Mouse (Mus musculus) embryonic fibroblast, embryonic 13.5 days (primary cell): ENCODE data around the gene AL607142.1. TPM values are rescaled to one million over a fixed set of nuclear protein-coding genes. Genes with fewer than 3 reads are reported as not detected.

Experiments
- H3K27ac ChIP-seq: 2 replicates; pipeline ENCODE4 v1.5.1; 2012; ENCODE audit warnings: low read length, control low read depth, inconsistent platforms; ENCODE audit not compliant: insufficient read depth
- H3K4me1 ChIP-seq: 2 replicates; pipeline ENCODE4 v1.6.1; 2011; ENCODE audit warnings: low read length; ENCODE audit not compliant: control insufficient read depth, insufficient read depth
- H3K4me3 ChIP-seq: 2 replicates; pipeline ENCODE4 v1.5.1; 2011; ENCODE audit warnings: mild to moderate bottlenecking, control low read depth, low read length; ENCODE audit not compliant: insufficient read depth
- CTCF ChIP-seq: IDR thresholded peaks from 2 replicates; pipeline ENCODE4 v1.5.1; 2011; ENCODE audit warnings: mild to moderate bottlenecking, control low read depth, low read length, moderate library complexity, borderline replicate concordance; ENCODE audit not compliant: insufficient read depth
- POLR2A ChIP-seq: IDR thresholded peaks from 2 replicates; pipeline ENCODE4 v1.6.1; 2011; ENCODE audit warnings: low read depth, mild to moderate bottlenecking, control low read depth, low read length, moderate library complexity
- polyA plus RNA-seq: library from polyadenylated mRNA; stranded (reverse); fragments of >200 nt; gene quantifications from 2 replicates; pipeline ENCODE4 v1.2.4, GENCODE M21; 2011; ENCODE audit warnings: low read depth; ENCODE audit not compliant: missing spikeins, insufficient read length

AL607142.1 gene
- polyA plus RNA-seq, 1 experiment, result not detected

DNA sequence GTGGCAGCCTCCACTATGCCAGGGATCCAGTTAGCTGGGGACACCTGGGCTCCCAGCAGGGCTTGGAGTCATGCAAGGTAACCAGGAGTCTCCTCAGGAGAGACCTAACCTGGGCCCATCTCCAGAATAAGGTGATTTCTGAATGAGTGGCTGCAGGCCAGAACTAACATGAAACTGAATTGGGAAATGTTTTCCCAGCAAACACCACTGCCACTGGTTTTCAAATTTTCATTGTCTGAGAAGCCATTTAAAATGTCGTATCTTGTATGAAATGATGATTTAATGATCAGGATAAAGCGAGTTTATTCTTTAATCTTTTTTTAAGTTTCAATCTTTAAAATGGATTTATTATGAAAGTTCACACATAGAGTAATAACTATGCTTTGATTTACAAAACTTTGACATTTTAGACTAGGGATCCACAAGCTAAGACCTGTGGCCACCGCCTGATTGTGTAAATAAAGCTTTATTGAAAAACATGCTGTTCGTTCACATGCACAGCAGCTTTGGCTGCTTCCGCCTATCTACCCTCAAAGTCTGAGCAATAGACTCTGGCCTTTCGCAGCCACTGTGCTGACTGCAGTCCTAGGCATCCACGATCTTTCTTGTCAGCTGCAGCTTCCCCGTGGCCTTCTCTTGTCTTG is 2.9 kb downstream of the AL607142.1 start:
- Histone ChIP-seq H3K27ac (no peak overlapping the region), H3K4me3 (no peak overlapping the region), H3K4me1 (peaks cover 6% of the 10 kb centered on the region)
- TF ChIP-seq POLR2A, result no peak
- no peak for TF ChIP-seq CTCF

- Histone ChIP-seq H3K27ac (no peak overlapping the region), H3K4me1 (peaks cover 6% of the 10 kb centered on the region), H3K4me3 (no peak overlapping the region)
- TF ChIP-seq POLR2A (no peak), CTCF (no peak)
These were observed 4.2 kb downstream of the AL607142.1 start for GRCm38 (mm10) chr4:120068883-120069581.

- Histone ChIP-seq H3K4me3 (no peak overlapping the region), H3K27ac (no peak overlapping the region), H3K4me1 (peaks cover 6% of the 10 kb centered on the region)
- TF ChIP-seq CTCF (no peak), POLR2A (no peak)
These were observed 4.8 kb downstream of the AL607142.1 start for GRCm38 (mm10) chr4:120069582-120069980.

DNA sequence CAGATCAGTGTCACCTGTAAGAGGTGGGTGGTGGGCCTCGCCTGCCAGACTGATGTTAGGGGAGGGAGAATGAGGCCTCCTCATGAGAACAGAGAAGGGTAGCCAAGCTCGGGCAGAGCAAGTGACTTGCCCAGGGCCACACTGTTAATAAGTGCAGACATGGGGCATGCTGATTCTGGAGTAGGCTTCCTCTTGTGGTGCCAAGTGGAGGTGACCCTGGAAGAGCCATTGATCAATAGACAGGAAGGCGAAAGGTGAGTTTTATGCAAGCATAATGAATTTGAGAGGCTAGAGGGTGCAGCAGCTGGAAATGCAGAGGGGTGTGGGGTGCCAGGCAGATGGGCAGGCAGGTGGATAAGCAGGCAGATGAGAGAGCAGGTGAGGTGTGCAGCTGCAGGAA is 6.6 kb downstream of the AL607142.1 start:
- no peak overlapping the region for H3K4me3 ChIP-seq
- TF ChIP-seq CTCF, result no peak
- no peak for TF ChIP-seq POLR2A
- no peak overlapping the region for H3K27ac ChIP-seq
- peaks cover 6% of the 10 kb centered on the region for H3K4me1 ChIP-seq

DNA sequence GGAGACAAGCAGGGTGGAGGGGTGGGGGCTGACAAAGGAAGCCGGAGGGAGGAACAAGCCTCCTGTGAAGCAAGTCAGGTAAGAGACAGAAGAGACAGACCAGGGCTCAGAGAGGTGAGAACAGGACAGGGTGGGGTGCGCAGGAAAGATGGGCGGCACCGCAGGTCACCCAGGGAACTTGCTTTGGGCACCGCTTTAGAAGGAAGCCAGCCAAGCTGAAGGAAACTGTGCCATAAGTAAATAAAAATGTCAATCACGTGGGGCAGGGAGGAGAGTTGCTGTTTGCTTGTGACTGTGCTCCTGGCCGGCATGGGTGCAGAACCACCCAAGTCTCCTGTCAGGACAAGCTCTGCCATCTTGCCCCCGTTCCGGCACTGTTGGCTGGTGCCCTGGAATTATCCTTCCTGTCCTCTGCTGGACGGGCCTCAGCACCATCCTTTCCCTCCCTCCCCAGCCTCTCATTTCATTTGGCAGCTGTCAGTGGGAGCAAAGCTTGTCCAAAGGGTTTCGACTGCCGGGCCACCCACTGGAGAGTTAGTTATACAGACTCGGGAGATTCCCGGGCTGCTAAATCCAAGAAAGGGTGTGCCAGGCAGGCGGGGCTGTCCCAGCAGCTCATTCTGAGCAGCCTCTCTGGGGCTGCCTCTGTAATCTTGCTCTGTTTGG is 7.2 kb downstream of the AL607142.1 start:
- no peak overlapping the region for H3K27ac ChIP-seq
- TF ChIP-seq CTCF, result no peak
- TF ChIP-seq POLR2A, result no peak
- peaks cover 4% of the 10 kb centered on the region for H3K4me1 ChIP-seq
- H3K4me3 ChIP-seq, result no peak overlapping the region

- no peak for TF ChIP-seq POLR2A
- no peak for TF ChIP-seq CTCF
- Histone ChIP-seq H3K27ac (no peak overlapping the region), H3K4me3 (no peak overlapping the region), H3K4me1 (no peaks in the 10 kb centered on the region)
These were observed 9.3 kb downstream of the AL607142.1 start for GRCm38 (mm10) chr4:120074061-120074460.

- H3K4me1 ChIP-seq, result no peaks in the 10 kb centered on the region
- no peak overlapping the region for H3K27ac ChIP-seq
- no peak for TF ChIP-seq POLR2A
- no peak overlapping the region for H3K4me3 ChIP-seq
These were observed 12.5 kb downstream of the AL607142.1 start for GRCm38 (mm10) chr4:120077322-120077721.

DNA sequence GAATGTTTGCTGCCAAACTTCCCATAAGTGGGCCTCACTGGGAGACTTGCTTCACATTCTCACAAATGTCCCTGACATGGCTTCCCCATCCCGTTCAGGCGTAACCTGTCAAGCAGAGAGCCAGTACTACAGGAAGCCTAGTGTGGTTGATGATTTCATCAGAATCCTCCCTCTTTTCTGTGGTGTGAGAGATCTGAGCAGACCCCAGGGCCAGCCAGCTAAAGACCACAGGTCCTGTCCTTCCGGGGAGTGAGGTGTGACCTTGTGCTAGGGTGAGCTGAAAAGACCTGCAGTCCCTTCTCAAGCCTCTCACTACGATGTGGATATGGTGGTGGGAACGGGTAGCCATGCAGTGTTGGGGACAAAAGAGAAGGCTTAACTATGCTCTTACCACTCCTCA is 17.7 kb downstream of the AL607142.1 start:
- H3K4me1 ChIP-seq, result 0 out of 2 replicates have a peak, but pooled peaks cover 2% of the 10 kb centered on the region
- H3K4me3 ChIP-seq, result no peak overlapping the region
- peak overlapping the region; percentile 27; the same call in 1 of the 2 replicates for H3K27ac ChIP-seq
- TF ChIP-seq CTCF (no peak), POLR2A (no peak)

- Histone ChIP-seq H3K4me1 (0 out of 2 replicates have a peak, but pooled peaks cover 2% of the 10 kb centered on the region), H3K4me3 (no peak overlapping the region), H3K27ac (peak overlapping the region; percentile 86)
- TF ChIP-seq CTCF (no peak), POLR2A (no peak)
These were observed 18.9 kb downstream of the AL607142.1 start for GRCm38 (mm10) chr4:120083700-120084099.

- Histone ChIP-seq H3K27ac (no peak overlapping the region), H3K4me3 (no peak overlapping the region), H3K4me1 (no peaks in the 10 kb centered on the region)
- TF ChIP-seq CTCF, result no peak
- TF ChIP-seq POLR2A, result no peak
These were observed 24.7 kb downstream of the AL607142.1 start for GRCm38 (mm10) chr4:120089536-120089935.
